Mouse (Mus musculus): Measurements from ENCODE around the gene Pdzk1. TPM values are rescaled to one million over a fixed set of nuclear protein-coding genes. Genes with fewer than 3 reads are reported as not detected.
A peak's percentile ranks its signal among the peaks of the same experiment; 100 is the strongest.

The Pdzk1 gene
- polyA plus RNA-seq, 2 experiments, result 0.24 TPM; not detected in 1

DNA sequence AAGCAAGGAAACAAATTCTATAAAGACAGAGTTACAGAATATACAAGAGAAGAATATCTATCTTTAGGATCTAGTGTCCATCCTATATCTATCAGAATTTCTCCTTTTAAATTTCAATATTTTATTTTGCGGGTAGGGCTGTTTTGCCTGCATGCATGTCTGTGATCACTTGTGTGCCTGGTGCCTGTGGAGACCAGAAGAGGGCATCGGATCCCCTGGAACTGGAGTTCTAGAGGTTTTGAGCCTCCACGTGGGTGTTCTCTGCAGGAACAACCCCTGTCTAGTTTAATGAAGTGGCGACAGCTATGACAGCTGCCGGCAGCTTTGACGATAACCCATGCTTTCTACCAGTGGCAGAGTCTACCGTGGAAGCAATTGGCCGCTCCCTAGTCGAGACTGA is 16.0 kb upstream of the Pdzk1 start:
- no peaks in the 10 kb centered on the region for H3K36me3 ChIP-seq (ENCODE audit: control insufficient read depth, insufficient read depth, low read length)
- WGBS, result 10% methylated on average over 9 of the region's 9 CpGs
- no peak overlapping the region for H3K27ac ChIP-seq (replicated peaks; ENCODE audit: low read depth, low read length)
- no peaks in the 10 kb centered on the region for H3K27me3 ChIP-seq (ENCODE audit: control insufficient read depth, insufficient read depth, low read length)
- H3K4me3 ChIP-seq (replicated peaks; ENCODE audit: low read length), result no peak overlapping the region
- H3K9ac ChIP-seq (ENCODE audit: low read depth, low read length, severe bottlenecking), result no peak overlapping the region
- H3K9me3 ChIP-seq (ENCODE audit: control insufficient read depth, low read length), result no peaks in the 10 kb centered on the region
- peaks cover 12% of the 10 kb centered on the region for H3K4me1 ChIP-seq (ENCODE audit: control insufficient read depth, insufficient read depth, low read length)
- ATAC-seq (ENCODE audit: low FRiP score, low read depth) (no peak; the same call in 1 of the 2 replicates), DNase-seq (ENCODE audit: low spot score) (peak; percentile 67)
- no peak for TF ChIP-seq POLR2A (IDR thresholded peaks at IDR 0.05; ENCODE audit: borderline replicate concordance, extremely low read depth, insufficient read depth, insufficient read length)
- H3K4me2 ChIP-seq (replicated peaks; ENCODE audit: low read depth, low read length, severe bottlenecking), result peak overlapping the region; percentile 32

DNA sequence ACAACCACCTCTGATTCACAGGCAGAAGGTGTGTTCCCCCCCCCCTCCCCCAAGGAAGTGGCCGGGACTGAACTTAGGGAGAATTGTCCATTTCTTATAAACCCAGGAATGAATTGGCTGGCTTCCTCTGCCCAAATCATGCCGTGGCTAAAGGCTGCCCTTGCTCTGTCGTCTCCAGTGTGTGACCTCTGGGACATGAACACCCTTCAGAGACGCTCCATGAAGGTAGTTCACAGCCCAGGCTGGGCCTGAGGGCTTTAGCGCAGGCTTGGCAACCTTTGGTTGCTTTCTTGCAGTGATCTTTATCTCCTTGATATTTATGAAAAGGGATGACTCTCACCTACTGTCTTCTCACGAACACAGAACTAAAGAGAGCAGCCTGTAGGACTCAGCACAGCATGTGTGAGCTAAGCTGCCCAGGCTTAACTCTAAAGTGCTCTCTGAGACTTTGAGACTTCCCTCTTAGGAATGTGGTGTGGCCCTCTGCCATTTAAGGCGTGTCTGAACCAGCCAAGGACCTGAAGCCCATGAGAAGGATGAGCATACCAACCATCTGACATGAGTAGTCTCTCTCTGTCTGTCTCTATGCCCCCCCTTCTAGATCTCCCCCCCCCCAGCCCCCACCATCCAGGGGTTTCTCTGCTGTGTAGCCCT is 15.4 kb upstream of the Pdzk1 start:
- no peak overlapping the region for H3K9ac ChIP-seq (ENCODE audit: low read depth, low read length, severe bottlenecking)
- TF ChIP-seq POLR2A (IDR thresholded peaks at IDR 0.05; ENCODE audit: borderline replicate concordance, extremely low read depth, insufficient read depth, insufficient read length), result no peak
- H3K36me3 ChIP-seq (ENCODE audit: control insufficient read depth, insufficient read depth, low read length), result no peaks in the 10 kb centered on the region
- H3K4me1 ChIP-seq (ENCODE audit: control insufficient read depth, insufficient read depth, low read length), result peaks cover 12% of the 10 kb centered on the region
- H3K27ac ChIP-seq (replicated peaks; ENCODE audit: low read depth, low read length), result no peak overlapping the region
- ATAC-seq (ENCODE audit: low FRiP score, low read depth) (no peak), DNase-seq (ENCODE audit: low spot score) (peak; percentile 13)
- 0 out of 2 replicates have a peak overlapping the region, but pooled peaks have one; percentile 10 for H3K4me2 ChIP-seq (replicated peaks; ENCODE audit: low read depth, low read length, severe bottlenecking)
- H3K9me3 ChIP-seq (ENCODE audit: control insufficient read depth, low read length), result no peaks in the 10 kb centered on the region
- 38% methylated on average over 7 of the region's 7 CpGs for WGBS
- H3K27me3 ChIP-seq (ENCODE audit: control insufficient read depth, insufficient read depth, low read length), result no peaks in the 10 kb centered on the region
- H3K4me3 ChIP-seq (replicated peaks; ENCODE audit: low read length), result no peak overlapping the region

- Histone ChIP-seq H3K27me3 (ENCODE audit: control insufficient read depth, insufficient read depth, low read length) (no peaks in the 10 kb centered on the region), H3K4me2 (replicated peaks; ENCODE audit: low read depth, low read length, severe bottlenecking) (no peak overlapping the region), H3K9ac (ENCODE audit: low read depth, low read length, severe bottlenecking) (no peak overlapping the region), H3K36me3 (ENCODE audit: control insufficient read depth, insufficient read depth, low read length) (no peaks in the 10 kb centered on the region), H3K27ac (replicated peaks; ENCODE audit: low read depth, low read length) (no peak overlapping the region), H3K4me1 (ENCODE audit: control insufficient read depth, insufficient read depth, low read length) (peaks cover 10% of the 10 kb centered on the region), H3K4me3 (replicated peaks; ENCODE audit: low read length) (no peak overlapping the region), H3K9me3 (ENCODE audit: control insufficient read depth, low read length) (no peaks in the 10 kb centered on the region)
- WGBS, result 32% methylated on average over 6 of the region's 6 CpGs
- TF ChIP-seq POLR2A (IDR thresholded peaks at IDR 0.05; ENCODE audit: borderline replicate concordance, extremely low read depth, insufficient read depth, insufficient read length), result no peak
- DNase-seq (ENCODE audit: low spot score) (no peak), ATAC-seq (ENCODE audit: low FRiP score, low read depth) (no peak)
Observed at GRCm38 (mm10) chr3:96814342-96814741, 14.7 kb upstream of the Pdzk1 start.

- DNase-seq (ENCODE audit: low spot score) (no peak), ATAC-seq (ENCODE audit: low FRiP score, low read depth) (no peak)
- WGBS, result 67% methylated on average over 6 of the region's 6 CpGs
- Histone ChIP-seq H3K9ac (ENCODE audit: low read depth, low read length, severe bottlenecking) (no peak overlapping the region), H3K9me3 (ENCODE audit: control insufficient read depth, low read length) (no peaks in the 10 kb centered on the region), H3K4me2 (replicated peaks; ENCODE audit: low read depth, low read length, severe bottlenecking) (no peak overlapping the region), H3K4me1 (ENCODE audit: control insufficient read depth, insufficient read depth, low read length) (no peaks in the 10 kb centered on the region), H3K27me3 (ENCODE audit: control insufficient read depth, insufficient read depth, low read length) (no peaks in the 10 kb centered on the region), H3K36me3 (ENCODE audit: control insufficient read depth, insufficient read depth, low read length) (no peaks in the 10 kb centered on the region), H3K27ac (replicated peaks; ENCODE audit: low read depth, low read length) (no peak overlapping the region), H3K4me3 (replicated peaks; ENCODE audit: low read length) (no peak overlapping the region)
- TF ChIP-seq POLR2A (IDR thresholded peaks at IDR 0.05; ENCODE audit: borderline replicate concordance, extremely low read depth, insufficient read depth, insufficient read length), result no peak
Observed at GRCm38 (mm10) chr3:96820116-96820915, 8.8 kb upstream of the Pdzk1 start.

- H3K4me1 ChIP-seq (ENCODE audit: control insufficient read depth, insufficient read depth, low read length), result no peaks in the 10 kb centered on the region
- no peak overlapping the region for H3K4me2 ChIP-seq (replicated peaks; ENCODE audit: low read depth, low read length, severe bottlenecking)
- no peaks in the 10 kb centered on the region for H3K27me3 ChIP-seq (ENCODE audit: control insufficient read depth, insufficient read depth, low read length)
- 96% methylated on average over 4 of the region's 4 CpGs for WGBS
- H3K4me3 ChIP-seq (replicated peaks; ENCODE audit: low read length), result no peak overlapping the region
- no peak overlapping the region for H3K9ac ChIP-seq (ENCODE audit: low read depth, low read length, severe bottlenecking)
- no peak overlapping the region for H3K27ac ChIP-seq (replicated peaks; ENCODE audit: low read depth, low read length)
- no peak for DNase-seq (ENCODE audit: low spot score)
- H3K36me3 ChIP-seq (ENCODE audit: control insufficient read depth, insufficient read depth, low read length), result no peaks in the 10 kb centered on the region
- ATAC-seq (ENCODE audit: low FRiP score, low read depth), result no peak
- no peaks in the 10 kb centered on the region for H3K9me3 ChIP-seq (ENCODE audit: control insufficient read depth, low read length)
- no peak for TF ChIP-seq POLR2A (IDR thresholded peaks at IDR 0.05; ENCODE audit: borderline replicate concordance, extremely low read depth, insufficient read depth, insufficient read length)
Observed at GRCm38 (mm10) chr3:96821581-96821980, 7.5 kb upstream of the Pdzk1 start.

Data from limb, embryonic 14.5 days (tissue).